Mouse (Mus musculus) stomach, embryonic 15.5 days (tissue): ENCODE data around the gene Mpzl2. TPM values are rescaled to one million over a fixed set of nuclear protein-coding genes. Genes with fewer than 3 reads are reported as not detected.
"Not testable (repeated sequence)": the region's sequence is repeated elsewhere in the genome, so short reads cannot be mapped to it uniquely, and the experiment has no call there.

ENCODE experiments used
- ATAC-seq: fragments of 200-750 bp; cut with Nextera tagmentation; 2 replicates; pipeline ENCODE4 v1.8.0; 2017; ENCODE audit warnings: low read depth, moderate number of reproducible peaks, moderate TSS enrichment; ENCODE audit not compliant: insufficient read depth, low FRiP score
- H3K27ac ChIP-seq: fragments of 300-500 bp; sonication (generic); 2 replicates; pipeline ENCODE4 v1.5.1; 2015; ENCODE audit warnings: mild to moderate bottlenecking, inconsistent platforms
- H3K27me3 ChIP-seq: fragments of 300-500 bp; sonication (generic); replicated peaks from 2 replicates; pipeline ENCODE4 v1.6.1; 2015; ENCODE audit warnings: inconsistent platforms
- H3K36me3 ChIP-seq: fragments of 300-500 bp; sonication (generic); 2 replicates; pipeline ENCODE4 v1.6.1; 2015; ENCODE audit warnings: inconsistent platforms
- H3K4me1 ChIP-seq: fragments of 300-500 bp; sonication (generic); 2 replicates; pipeline ENCODE4 v1.6.1; 2015; ENCODE audit warnings: inconsistent platforms
- H3K4me2 ChIP-seq: fragments of 300-500 bp; sonication (generic); 2 replicates; pipeline ENCODE4 v1.6.1; 2015; ENCODE audit warnings: mild to moderate bottlenecking, inconsistent platforms
- H3K4me3 ChIP-seq: fragments of 300-500 bp; sonication (generic); replicated peaks from 2 replicates; pipeline ENCODE4 v1.5.1; 2015; ENCODE audit warnings: inconsistent platforms
- H3K9ac ChIP-seq: fragments of 300-500 bp; sonication (generic); 2 replicates; pipeline ENCODE4 v1.6.1; 2015; ENCODE audit warnings: inconsistent platforms
- H3K9me3 ChIP-seq: fragments of 300-500 bp; sonication (generic); 2 replicates; pipeline ENCODE4 v1.6.1; 2016; ENCODE audit warnings: inconsistent platforms
- WGBS: fragments of 180-500 bp; shearing (Covaris S2); methylation state at CpG from one replicate; pipeline ENCODE4 v1.1.7; 2015; 5-methylcytosine and 5-hydroxymethylcytosine counted together
- polyA plus RNA-seq: library from polyadenylated mRNA; unstranded; fragments of >200 nt; fragmentation: Nextera tagmentation; extraction: Ambion mirVana; gene quantifications from 2 replicates; pipeline ENCODE4 v1.2.1, GENCODE M21; 2015

Mpzl2 gene
- polyA plus RNA-seq, 1 experiment from 2014 or later, result 31.4 TPM

DNA sequence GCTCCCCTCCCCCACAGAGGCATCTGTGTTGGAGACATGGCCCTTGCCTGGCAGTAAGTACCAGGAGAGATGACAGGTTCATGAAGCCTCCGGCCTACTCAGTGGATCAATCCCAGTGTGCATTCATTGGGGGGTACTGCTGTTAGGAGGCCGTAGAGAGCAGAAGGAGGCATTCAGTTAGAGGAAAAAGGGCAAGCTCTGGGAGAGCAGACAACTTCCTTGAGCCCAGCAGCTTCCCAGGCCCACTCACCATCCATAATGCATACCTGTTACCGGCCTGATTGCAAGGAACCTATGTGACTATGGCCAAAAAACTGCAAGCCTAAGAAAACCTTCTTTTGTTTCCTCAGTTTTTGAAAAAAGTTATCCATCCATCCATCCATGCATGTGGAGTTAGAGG lies 5.1 kb upstream of the Mpzl2 start:
- no peaks in the 10 kb centered on the region for H3K9me3 ChIP-seq
- H3K27me3 ChIP-seq, result no peaks in the 10 kb centered on the region
- H3K4me2 ChIP-seq, result no peak overlapping the region
- WGBS, result 81% methylated on average over 3 of the region's 3 CpGs
- no peaks in the 10 kb centered on the region for H3K36me3 ChIP-seq
- no peak overlapping the region for H3K4me3 ChIP-seq
- no peak for ATAC-seq
- H3K27ac ChIP-seq, result no peak overlapping the region
- no peak overlapping the region for H3K9ac ChIP-seq
- no peaks in the 10 kb centered on the region for H3K4me1 ChIP-seq

DNA sequence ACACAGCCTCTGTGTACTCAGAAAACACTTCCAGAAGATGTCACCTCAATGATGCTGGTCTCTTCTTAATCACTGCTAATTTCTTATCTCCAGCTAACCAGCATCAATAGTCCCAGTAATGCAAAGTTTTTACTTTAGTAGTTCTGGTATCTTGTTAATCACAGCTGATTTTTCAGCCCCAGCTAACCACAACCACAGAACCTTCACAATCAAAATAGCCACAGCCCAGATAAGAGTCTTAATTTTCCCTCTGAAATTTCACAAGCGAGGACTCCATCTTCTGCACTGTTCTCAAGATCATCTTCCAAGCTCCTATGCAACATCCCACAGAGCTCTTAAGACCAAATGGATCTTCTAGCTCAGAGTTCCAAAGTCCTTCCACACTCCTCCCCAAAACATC lies 1.8 kb upstream of the Mpzl2 start:
- peaks cover 15% of the 10 kb centered on the region for H3K27me3 ChIP-seq
- not testable (repeated sequence) for H3K27ac ChIP-seq, H3K36me3 ChIP-seq, H3K9ac ChIP-seq, ATAC-seq, H3K4me3 ChIP-seq, H3K9me3 ChIP-seq, H3K4me1 ChIP-seq, H3K4me2 ChIP-seq
- WGBS, result 76% methylated on average over 1 of the region's 1 CpGs

DNA sequence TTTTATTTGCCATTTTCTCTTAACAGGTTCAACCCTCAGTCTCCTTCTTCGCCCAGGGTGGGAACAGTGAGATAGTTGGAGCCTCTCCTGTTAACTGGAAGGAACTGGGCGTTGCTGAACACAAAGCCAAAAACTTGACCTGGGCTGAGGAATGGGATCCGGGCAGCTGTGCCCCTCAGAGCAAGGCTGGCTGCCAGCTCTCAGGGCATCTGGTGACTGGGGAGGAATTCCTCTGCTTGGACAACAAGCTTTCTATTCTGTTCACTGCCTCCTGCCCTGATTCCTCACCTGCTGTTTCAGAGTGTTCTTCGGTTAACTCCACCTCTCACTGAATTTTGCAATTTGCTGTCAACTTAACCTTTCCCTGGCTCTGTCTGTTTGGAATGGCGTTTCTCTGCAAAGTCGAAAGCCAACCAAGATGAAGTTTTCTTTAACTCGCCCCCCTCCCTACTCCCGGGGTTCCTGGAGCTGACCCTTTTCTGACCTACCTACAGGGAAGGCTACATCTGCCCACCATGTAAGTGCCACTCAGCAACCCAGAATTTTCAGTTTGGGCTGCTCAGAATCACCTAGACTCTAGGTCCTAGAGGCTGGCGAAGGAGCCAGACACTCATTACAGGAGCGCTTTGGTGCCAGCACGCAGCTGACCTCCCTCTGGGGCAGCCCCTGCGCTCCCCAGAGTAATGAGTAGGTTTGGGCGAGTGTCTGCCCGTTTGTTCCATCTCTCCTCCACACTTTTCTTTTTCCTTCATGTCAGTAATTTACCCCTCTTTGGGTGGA lies 657 bp downstream of the Mpzl2 start:
- peak overlapping the region; percentile 40 for H3K27ac ChIP-seq
- WGBS, result 18% methylated on average over 14 of the region's 14 CpGs
- no peaks in the 10 kb centered on the region for H3K9me3 ChIP-seq
- H3K27me3 ChIP-seq, result peaks cover 23% of the 10 kb centered on the region
- H3K4me1 ChIP-seq, result peaks cover 9% of the 10 kb centered on the region; the same call in 1 of the 2 replicates
- ATAC-seq, result no peak
- H3K9ac ChIP-seq, result no peak overlapping the region
- H3K4me3 ChIP-seq, result no peak overlapping the region
- peak overlapping the region; percentile 42 for H3K4me2 ChIP-seq
- H3K36me3 ChIP-seq, result no peaks in the 10 kb centered on the region

DNA sequence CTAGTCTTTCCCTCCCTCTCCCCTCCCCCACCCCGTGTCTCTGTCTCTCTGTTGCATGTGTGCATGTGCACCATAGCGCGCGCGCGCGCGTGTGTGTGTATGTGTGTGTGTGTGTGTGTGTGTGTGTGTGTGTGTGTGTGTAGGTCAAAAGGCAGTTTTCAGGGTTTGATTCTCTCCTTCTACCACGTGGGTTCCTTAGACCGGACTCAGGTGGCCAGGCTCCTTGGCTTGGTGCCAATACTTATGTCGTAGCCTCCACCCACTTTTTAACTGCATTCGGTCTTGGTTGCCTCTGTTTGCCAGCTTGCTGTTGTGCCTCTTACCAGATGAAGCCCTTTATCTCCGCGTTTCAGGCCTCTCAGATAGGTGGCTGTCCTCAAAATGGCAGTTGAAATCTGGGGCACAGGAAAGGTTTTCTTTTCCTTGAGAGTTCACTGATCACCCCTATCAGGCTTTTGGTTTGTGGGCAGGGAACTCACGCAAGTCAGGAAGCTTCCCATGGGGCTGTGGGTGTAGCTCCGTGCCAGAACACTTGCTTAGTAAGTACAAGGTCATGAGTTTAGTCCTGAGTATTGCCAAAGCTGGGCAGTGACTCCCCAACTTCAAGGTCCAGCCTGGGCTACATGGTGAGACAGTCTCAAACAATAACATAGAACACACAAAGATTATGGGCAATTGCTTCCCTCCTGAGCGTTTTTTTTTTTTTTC lies 1.7 kb downstream of the Mpzl2 start:
- WGBS, result 26% methylated on average over 17 of the region's 17 CpGs
- peak overlapping the region; percentile 89 for H3K27ac ChIP-seq

DNA sequence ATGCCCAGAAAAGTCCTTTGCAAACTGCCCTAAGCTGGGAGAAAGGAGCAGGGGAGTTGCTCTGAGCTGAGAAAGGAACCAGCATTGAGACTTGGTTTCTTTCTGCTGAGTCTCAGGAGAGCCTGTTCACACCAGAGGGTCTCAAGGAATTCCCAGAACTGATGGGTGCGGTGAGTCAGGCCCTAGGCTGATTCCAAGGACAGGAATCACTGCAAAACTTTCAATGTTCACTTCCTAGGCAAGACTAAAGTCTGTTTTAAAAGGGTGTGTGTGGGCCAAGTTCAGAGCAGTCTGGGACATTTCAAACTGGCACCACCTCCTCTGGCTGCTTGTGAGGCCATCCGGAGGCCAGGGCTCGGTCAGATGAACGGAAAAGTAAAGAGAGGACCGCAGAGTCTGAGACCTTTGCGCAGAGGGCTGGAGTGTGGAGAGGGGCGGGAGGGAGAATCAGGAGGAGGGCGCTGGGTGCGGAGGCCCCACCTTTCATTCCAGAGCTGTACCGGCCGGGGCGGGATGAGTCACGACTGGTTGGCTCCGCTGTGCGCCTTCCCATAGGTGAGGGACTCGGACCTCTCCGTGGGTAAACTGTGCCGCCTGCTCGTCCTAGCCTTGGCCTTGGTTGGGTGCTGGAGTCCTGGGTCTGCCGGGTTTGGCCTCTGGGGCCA lies 2.6 kb downstream of the Mpzl2 start:
- under 1% methylated on average over 20 of the region's 20 CpGs for WGBS
- H3K4me1 ChIP-seq, result peaks cover 9% of the 10 kb centered on the region; the same call in 1 of the 2 replicates
- peak; percentile 96 for ATAC-seq
- peak overlapping the region; percentile 56 for H3K4me2 ChIP-seq
- no peaks in the 10 kb centered on the region for H3K9me3 ChIP-seq
- peak overlapping the region; percentile 41 for H3K4me3 ChIP-seq
- no peaks in the 10 kb centered on the region for H3K36me3 ChIP-seq
- H3K27me3 ChIP-seq, result peaks cover 23% of the 10 kb centered on the region
- peak overlapping the region; percentile 89 for H3K27ac ChIP-seq
- H3K9ac ChIP-seq, result peak overlapping the region; percentile 29; the same call in 1 of the 2 replicates

More for the DNA sequence above, 1.7 kb downstream of the Mpzl2 start:
- H3K27me3 ChIP-seq, result peaks cover 23% of the 10 kb centered on the region
- peak; percentile 41; the same call in 1 of the 2 replicates for ATAC-seq
- no peak overlapping the region for H3K4me3 ChIP-seq
- peaks cover 9% of the 10 kb centered on the region; the same call in 1 of the 2 replicates for H3K4me1 ChIP-seq
- no peaks in the 10 kb centered on the region for H3K36me3 ChIP-seq
- H3K9ac ChIP-seq, result no peak overlapping the region
- H3K9me3 ChIP-seq, result no peaks in the 10 kb centered on the region
- peak overlapping the region; percentile 42 for H3K4me2 ChIP-seq

DNA sequence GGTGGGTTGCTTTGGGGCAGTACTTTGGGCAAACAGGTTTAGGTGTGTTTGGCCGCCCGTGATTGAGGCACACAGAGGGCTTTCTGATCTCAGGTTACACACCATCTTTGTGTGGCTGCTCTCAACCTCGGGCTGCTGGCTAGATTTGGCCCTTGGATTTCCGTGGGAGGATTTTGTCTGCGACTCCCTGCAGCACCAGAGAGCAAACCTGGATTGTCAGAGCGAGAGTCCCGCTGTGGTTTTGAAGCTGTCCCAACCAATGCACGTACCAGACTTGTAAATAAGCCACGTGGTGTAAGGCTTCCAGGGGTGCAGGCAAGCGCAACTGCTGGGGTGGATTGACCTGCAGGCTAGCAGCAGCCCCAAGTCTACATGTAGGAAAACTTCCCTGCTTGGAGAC lies 3.3 kb downstream of the Mpzl2 start:
- no peak for ATAC-seq
- H3K27ac ChIP-seq, result peak overlapping the region; percentile 89
- peak overlapping the region; percentile 56 for H3K4me2 ChIP-seq
- H3K4me3 ChIP-seq, result peak overlapping the region; percentile 41
- no peaks in the 10 kb centered on the region for H3K36me3 ChIP-seq
- 1% methylated on average over 10 of the region's 10 CpGs for WGBS
- no peaks in the 10 kb centered on the region for H3K9me3 ChIP-seq
- H3K4me1 ChIP-seq, result peaks cover 9% of the 10 kb centered on the region; the same call in 1 of the 2 replicates
- H3K9ac ChIP-seq, result peak overlapping the region; percentile 29; the same call in 1 of the 2 replicates
- peaks cover 23% of the 10 kb centered on the region for H3K27me3 ChIP-seq

DNA sequence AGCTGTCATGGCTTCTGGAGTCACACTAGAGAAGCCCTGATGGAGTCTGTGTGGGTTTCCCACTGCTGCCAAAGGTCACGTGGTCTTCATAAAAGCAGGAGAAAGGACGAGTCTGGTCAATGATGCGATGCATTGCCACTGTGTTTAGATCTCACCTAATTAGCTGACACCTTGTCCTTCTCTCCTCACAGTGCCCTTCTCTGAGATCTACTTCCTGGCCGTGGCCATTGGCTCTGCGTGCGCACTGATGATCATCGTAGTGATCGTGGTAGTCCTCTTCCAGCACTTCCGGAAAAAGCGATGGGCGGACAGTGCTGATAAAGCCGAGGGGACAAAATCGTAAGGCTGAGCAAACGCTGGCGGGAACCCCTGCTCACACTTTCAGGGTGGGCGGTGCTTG lies 7.4 kb downstream of the Mpzl2 start:
- ATAC-seq, result no peak
- 83% methylated on average over 16 of the region's 16 CpGs for WGBS
- H3K27me3 ChIP-seq, result peaks cover 12% of the 10 kb centered on the region

DNA sequence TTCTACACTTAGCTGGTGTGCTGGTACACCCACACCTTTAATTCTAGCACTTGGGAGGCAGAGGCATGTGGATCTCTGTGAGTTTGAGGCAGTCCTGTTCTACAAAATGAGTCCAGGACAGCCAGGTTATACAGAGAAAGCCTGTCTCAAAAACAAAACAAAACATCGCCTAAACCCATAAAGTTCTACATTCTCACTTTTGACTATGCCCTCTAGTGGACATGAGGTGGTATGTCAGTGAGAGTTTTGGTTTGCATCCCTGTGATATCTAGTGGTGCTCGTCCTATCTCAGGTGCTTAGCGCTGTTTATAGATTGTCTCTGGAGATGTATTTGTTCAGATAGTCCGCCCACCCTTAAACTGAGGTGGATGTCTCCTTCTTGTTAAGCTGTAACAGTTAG lies 8.9 kb downstream of the Mpzl2 start:
- Histone ChIP-seq H3K9me3 (no peaks in the 10 kb centered on the region), H3K27me3 (peaks cover 6% of the 10 kb centered on the region; the same call in 1 of the 2 replicates), H3K4me2 (no peak overlapping the region), H3K9ac (no peak overlapping the region), H3K4me1 (no peaks in the 10 kb centered on the region), H3K27ac (no peak overlapping the region), H3K36me3 (no peaks in the 10 kb centered on the region), H3K4me3 (no peak overlapping the region)
- 22% methylated on average over 4 of the region's 4 CpGs for WGBS
- no peak for ATAC-seq

More for the DNA sequence above, 7.4 kb downstream of the Mpzl2 start:
- no peak overlapping the region for H3K9ac ChIP-seq
- H3K36me3 ChIP-seq, result no peaks in the 10 kb centered on the region
- H3K27ac ChIP-seq, result no peak overlapping the region
- H3K9me3 ChIP-seq, result no peaks in the 10 kb centered on the region
- no peaks in the 10 kb centered on the region for H3K4me1 ChIP-seq
- no peak overlapping the region for H3K4me2 ChIP-seq
- no peak overlapping the region for H3K4me3 ChIP-seq

DNA sequence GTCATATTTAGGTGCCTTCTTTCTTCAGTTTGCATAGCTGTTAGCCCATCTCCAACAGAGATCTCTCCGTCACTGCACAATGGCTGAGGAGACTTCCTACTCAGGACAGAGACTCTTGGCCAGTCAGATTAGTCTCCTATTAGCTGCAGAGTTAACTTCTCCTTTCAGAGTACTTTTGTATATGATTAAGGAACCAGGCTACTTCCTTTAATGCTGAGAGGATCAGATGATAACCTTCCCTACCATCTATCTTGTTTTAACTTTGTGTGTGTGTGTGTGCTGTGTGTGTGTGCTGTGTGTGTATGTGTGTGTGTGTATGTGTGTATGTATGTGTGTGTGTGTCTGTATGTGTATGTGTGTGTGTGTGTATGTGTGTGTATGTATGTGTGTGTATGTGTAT lies 10.1 kb downstream of the Mpzl2 start:
- 83% methylated on average over 1 of the region's 1 CpGs for WGBS
- H3K4me2 ChIP-seq, result no peak overlapping the region
- H3K27me3 ChIP-seq, result no peaks in the 10 kb centered on the region
- no peaks in the 10 kb centered on the region for H3K36me3 ChIP-seq
- H3K9me3 ChIP-seq, result no peaks in the 10 kb centered on the region
- ATAC-seq, result no peak
- H3K27ac ChIP-seq, result no peak overlapping the region
- no peaks in the 10 kb centered on the region for H3K4me1 ChIP-seq
- H3K4me3 ChIP-seq, result no peak overlapping the region
- H3K9ac ChIP-seq, result no peak overlapping the region

DNA sequence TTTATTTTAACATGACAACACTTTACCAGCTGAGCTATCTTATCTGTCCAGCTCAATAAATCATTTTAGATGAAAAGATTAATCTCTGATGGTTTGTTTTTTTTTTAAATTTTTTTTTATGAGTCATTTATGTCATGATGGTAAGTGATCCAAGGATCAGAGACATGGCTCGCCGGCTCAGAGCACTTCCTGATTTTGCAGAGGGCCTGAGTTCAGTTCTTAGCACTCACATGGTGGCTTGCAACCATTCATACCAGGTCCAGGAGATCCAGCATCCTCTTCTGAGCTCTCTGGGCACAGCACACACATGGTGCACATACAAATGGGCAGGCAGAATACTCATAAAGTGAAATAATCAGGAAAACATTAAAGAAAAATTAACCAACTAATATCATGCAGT lies 10.7 kb downstream of the Mpzl2 start:
- no peaks in the 10 kb centered on the region for H3K9me3 ChIP-seq
- no peaks in the 10 kb centered on the region for H3K4me1 ChIP-seq
- 78% methylated on average over 2 of the region's 2 CpGs for WGBS
- H3K4me2 ChIP-seq, result no peak overlapping the region
- no peak overlapping the region for H3K9ac ChIP-seq
- H3K27me3 ChIP-seq, result no peaks in the 10 kb centered on the region
- H3K27ac ChIP-seq, result no peak overlapping the region
- ATAC-seq, result no peak
- no peaks in the 10 kb centered on the region for H3K36me3 ChIP-seq
- no peak overlapping the region for H3K4me3 ChIP-seq

DNA sequence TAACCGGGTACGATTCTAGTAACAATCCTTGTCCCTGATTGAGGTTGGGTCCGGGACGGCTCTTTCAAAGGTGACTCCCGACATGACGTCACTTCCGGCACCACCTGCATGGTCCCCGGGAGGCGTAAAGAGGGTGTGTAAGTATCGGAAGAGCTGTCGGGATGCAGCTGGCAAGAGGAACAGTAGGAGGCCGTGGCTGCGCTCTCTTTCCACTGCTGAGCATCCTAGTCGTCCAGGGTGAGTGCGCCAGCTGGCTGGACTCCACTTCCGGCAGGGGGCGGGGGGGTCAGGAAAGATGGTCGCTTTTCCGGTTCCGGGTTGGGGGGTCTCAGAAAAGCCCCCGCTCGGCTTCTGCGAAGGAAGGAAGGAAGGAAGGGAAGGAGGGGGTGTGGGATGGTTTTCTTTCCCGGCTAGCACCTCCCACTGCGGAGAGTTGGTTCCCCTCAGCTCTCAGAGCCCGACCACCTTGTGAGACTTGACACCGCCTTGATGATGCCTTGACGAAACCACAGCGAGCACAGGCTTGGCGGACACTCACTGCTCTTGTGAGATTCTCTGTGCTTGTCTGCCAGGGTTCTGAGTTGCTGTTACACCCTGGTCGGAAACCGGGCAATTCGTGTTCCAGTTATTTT lies 15.6 kb downstream of the Mpzl2 start, which contains the start of gene Mpzl3:
Gene Mpzl3, plus strand, starts transcription at position 105 of the 632 bp plus-strand sequence.
- Histone ChIP-seq H3K4me3 (peak within 1 kb of the TSS; percentile 59), H3K27ac (peak within 1 kb of the TSS; percentile 96), H3K27me3 (no peaks in the 10 kb centered on the region), H3K36me3 (no peaks in the 10 kb centered on the region), H3K4me2 (peak within 1 kb of the TSS; percentile 67), H3K9me3 (no peaks in the 10 kb centered on the region), H3K4me1 (no peaks in the 10 kb centered on the region), H3K9ac (peak within 1 kb of the TSS; percentile 42; the same call in 1 of the 2 replicates)
- under 1% methylated on average over 33 of the region's 33 CpGs for WGBS
- ATAC-seq, result peak; percentile 89; the same call in 1 of the 2 replicates
